Mouse (Mus musculus) liver (tissue): Measurements from ENCODE around the gene Fkbp2.
A peak's percentile ranks its signal among the peaks of the same experiment; 100 is the strongest.
"Not testable (repeated sequence)": the region's sequence is repeated elsewhere in the genome, so short reads cannot be mapped to it uniquely, and the experiment has no call there.

Source experiments
- DNase-seq: peaks from one replicate; pipeline ENCODE4 v3.0.0-alpha.2; 2020; ENCODE audit warnings: mixed read lengths

Gene Fkbp2

DNA sequence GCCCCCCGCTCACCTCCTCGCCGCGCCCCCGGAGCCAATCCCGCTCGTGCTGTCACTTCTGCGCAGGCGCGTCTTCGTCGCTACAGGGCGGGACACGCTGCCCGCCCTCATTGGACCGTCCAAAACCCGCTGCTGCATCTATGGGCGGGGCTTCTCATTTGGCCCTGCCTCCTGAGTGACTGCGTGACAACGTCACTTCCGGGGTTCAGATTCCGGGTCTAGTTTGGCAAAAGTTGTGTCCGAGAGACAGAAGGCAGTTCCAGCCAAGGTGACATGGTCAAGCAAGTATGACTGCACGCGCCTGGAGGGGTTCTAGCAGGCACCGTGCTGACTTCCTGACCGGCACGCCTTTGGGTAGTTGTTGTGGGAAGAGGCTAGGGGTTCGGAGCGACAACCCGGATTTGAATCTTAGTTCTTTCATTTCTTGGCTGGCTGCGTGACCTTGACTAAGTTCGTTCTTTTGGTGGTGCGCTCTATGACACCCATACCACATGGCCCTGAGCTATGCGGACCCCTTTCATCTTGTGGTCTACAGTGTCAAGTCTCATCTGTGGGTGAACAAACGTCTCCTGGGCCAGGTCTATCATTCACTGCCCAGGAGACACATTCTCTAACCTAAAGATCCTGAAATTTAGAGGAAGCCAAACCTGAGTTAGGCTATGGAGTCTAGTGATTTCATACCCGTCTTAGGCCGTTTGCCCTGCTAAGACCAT lies at the start of gene Fkbp2:
Gene Fkbp2, minus strand, starts transcription at position 121 of the 713 bp plus-strand sequence.
- DNase-seq, result peak; percentile 99

DNA sequence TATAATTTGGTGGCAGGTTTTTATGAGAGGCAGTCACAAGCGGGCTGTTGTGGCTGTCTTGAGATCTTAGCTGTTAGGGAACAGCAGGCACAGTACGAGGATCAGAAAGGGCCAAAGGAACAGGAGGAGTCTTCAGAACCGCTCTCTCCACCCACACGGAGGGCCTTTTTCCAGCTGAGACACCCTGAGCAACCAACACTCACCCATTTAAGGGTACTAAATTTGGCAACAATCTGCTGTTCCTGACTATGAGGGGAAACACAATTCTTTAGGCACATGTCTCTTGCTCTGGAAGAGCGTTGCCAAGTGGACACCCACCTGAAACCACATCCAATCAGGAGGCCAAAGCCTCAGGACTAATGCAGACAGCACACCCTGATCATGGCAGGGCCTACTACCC lies 49.2 kb upstream of the Fkbp2 start:
- no peak for DNase-seq

- DNase-seq, result peak; percentile 67
Measured at GRCm38 (mm10) chr19:7020224-7020641, 39.9 kb upstream of the Fkbp2 start.

DNA sequence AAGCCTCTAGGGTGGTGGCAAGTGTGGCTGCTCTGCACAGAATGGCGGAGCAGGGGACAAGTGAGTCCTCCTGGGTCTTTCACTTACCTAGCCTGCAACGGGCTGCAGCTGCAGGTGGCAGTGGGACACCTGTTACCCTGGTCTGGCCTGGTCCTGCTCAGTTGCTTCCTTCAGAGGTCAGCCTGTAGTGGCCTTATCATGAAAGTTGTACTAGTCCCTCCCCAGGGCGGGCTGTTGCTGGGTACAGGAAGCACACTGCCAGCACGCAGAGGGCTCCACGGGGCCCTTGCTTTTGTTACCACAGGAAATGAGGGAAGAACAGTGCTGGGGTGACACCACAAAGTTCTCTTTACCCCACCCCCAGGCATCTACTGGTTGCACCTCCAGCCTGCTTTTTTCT lies 38.9 kb upstream of the Fkbp2 start, which contains the start of gene Fermt3:
Gene Fermt3, minus strand, starts transcription at position 279 of the 400 bp plus-strand sequence.
- DNase-seq, result peak; percentile 87

DNA sequence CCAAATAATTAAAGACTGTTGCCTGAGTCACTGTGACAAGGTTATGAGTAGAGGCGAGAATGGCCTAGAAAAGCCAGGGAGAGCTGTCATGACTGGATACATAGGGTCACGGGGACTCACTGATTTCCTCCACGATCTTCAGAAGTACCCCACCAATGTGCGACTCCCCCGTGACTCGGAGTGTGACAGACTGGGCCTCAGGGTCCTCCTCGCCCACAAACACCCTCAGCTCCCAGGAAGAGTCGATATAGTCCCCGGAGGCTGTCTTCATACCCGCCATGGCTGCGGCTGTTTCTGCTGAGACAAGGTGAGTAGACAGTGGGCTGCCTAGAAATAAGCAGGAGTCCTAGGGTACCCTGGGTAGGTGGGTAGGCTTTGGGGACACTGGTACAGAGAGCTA lies 38.2 kb upstream of the Fkbp2 start:
- DNase-seq, result peak; percentile 30

DNA sequence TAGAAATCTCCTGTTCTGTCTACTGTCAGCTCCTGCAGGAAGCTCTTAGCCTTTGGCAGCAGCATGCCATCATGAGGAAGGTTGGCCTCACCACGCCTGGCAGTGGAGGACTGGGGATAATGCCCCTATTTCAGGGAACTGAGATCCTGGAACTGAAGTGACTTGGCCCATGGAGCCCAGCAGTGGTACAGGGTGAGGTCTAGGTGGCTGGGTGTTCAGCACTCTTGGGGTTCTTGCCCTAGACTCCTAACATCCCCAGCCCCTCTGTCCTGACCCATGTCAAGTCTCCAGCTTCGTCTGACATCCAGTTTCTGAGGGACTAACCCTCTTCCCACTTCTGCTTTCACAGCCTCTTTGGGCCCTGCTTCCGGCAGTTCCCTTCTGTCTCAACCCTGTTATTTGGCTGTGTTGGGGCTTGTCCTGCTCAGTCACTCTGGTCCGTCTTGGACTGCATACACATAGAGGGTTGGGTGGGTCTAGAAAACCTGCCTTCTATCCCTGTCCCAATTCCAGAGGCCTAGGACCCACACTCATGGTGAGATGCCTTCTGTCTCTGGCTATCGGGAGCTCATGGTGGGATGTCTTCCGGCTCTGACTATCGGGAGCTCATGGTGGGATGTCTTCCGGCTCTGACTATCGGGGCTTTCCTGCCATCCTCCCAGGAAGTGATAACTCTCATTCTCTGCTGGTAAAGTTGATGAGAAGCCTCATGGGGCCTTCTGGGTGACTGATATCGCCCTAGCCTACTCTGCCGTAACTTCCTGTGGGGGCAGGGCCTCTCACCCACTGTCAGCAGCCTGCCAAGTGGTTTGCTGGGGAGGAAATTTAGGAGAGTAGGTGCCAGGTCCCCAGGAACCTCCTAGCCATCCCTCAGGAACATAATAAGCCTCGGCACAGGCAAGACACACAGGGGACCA lies 37.5 kb upstream of the Fkbp2 start:
- peak; percentile 88 for DNase-seq

GRCm38 (mm10) chr19:7014481-7015135 lies 34.3 kb upstream of the Fkbp2 start:
- no peak for DNase-seq

DNA sequence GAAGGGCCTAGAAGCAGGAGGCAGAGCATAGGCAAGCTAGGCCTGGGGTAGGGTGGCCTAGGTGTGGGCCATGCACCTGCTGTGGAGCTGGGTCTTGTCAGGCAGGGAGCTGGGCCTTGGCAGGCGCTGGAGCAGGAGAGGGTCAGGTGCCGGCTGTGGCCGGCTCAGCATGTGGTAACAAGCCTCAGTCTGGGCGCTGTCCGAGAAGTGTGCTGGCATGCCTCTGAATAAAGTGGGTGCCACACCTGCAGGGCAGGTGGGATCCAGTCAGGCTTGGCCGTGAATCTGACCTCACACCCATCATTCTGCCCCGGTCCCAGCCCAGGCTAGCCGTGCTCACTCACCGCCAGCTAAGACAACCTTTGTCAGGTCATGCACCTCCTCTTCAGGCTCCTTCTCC lies 33.7 kb upstream of the Fkbp2 start:
- DNase-seq, result no peak

DNA sequence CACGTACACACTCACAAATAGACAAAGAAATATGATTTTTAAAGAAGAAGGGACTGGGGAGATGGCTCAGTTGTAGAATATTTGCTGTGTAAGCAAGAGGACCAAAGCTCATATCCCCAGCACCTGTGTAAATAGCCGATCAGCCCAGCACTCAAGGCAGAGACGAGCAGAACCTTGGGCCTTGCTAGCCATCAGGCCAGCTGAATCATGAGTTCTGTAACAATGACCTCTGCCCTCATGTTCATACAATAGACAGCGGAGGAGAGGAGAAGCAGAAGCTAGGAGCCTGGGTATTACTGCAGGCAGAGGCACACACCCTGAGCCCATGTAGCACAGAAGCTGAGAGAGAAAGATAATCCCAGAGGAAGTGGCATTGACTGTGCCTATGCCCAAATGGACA lies 32.1 kb upstream of the Fkbp2 start:
- no peak for DNase-seq

DNA sequence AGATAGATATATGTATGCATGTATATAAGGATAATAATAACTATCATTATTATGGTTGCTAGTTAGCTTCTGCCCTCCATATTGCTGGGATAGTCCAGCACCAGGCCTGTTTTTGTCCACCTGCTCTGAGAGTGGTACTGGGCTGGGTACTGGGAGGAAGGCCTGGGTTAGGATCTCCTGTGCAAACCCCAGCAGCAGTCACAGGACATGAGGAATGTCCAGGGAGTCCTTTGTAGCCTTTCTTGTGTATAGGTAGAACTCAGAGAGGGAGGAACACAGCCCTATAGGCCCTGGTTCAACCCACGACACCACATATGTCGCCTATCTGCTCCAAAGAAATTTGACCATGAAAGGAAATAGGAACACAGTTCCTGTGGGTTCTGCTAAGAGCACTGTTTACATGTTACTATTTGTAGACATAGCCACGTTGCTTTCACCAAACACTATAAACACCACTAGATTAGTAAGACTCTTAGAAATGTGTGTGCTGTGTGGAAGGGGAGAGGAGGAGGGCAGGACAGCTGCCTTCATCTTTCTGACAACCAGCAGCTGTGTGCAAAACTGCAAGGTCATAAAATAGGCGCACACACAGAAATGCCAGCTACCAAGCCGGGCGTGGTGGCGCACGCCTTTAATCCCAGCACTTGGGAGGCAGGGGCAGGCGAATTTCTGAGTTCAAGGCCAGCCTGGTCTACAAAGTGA lies 26.7 kb upstream of the Fkbp2 start:
- DNase-seq, result no peak

DNA sequence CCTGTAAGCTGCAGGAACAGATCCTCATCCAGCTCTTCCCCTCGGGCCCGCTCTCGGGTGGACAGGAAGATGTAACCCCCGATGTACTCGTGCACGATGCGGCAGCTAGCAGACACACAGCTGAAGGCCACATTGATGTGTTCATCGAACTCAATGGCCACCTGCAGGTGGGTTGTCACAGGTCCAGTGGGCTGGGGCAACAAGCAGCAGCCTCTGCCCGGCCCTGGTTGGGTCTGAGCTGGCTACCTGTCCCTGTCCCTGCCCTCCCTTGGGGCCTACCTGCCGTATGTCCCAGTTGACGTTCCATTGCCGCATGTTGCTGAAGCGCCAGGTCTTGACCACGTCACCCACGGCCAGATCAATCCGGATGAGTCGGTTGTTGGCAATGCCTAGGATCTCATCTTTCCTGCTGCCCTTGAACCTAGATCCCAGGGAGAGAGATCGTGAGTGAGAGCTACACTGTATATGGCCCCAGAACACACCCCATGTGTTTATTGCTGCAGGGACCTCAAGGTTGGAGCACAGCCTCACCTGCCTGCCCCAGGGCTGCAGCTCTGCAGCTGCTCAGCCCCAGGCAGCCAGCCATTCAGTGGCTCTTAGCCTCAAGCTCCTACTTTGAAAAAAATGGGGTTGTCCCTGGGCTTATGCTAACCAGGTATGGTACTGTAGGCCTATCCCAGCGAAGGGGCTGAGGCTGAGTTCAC lies 19.2 kb upstream of the Fkbp2 start:
- no peak for DNase-seq

DNA sequence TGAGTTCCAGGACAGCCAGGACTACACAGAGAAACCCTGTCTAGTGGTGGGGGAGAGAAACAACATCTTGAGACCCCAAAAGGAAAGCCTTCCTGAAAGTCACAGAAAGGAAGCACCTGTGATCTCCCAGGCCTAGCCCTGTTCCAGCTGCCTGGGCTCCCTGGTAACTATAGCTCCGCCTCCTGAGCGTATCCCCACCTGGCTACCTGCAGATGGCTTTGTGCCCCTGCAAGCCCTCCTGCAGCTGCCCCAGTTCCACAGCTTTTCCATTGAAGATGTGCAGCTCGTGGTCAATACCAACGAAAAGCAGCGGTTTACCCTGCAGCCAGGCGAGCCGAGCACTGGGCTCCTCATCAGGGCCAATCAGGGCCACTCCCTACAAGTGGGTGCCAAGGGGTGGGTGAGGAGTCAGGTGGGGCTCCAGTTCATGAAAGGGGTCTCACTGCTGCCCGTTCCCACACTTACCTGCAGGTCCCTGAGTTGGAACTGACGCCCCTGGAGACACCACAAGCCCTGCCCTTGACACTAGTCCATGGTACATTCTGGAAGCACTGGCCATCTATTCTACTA lies 17.5 kb upstream of the Fkbp2 start:
- DNase-seq, result no peak

GRCm38 (mm10) chr19:6996006-6996405 lies 15.7 kb upstream of the Fkbp2 start, which contains the start of the genes Nudt22 and Trpt1:
Gene Nudt22 (minus strand): TSS chr19:6996117.
Gene Trpt1 (plus strand): TSS chr19:6996131.
- peak; percentile 91 for DNase-seq

GRCm38 (mm10) chr19:6995255-6995991 lies 15.1 kb upstream of the Fkbp2 start:
- DNase-seq, result no peak

DNA sequence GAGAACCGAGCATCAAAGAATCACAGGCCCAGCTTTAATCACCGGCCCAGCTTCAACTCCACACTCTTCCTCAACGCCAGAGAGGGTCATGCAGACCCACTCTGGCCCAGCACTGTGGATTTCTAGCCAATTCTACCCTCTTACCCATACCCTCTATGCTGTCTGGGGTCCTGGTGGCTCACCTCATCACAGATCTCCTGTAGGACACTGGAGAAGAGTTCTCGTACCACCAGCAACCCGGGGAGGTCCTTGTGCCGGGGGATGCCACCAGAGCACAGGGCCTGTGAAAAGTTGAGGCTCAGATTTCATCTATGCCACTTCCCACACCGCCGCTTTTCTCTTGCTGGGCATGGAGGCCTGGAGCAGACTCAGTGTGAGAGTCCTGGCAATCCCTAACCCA lies 14.2 kb upstream of the Fkbp2 start:
- no peak for DNase-seq

DNA sequence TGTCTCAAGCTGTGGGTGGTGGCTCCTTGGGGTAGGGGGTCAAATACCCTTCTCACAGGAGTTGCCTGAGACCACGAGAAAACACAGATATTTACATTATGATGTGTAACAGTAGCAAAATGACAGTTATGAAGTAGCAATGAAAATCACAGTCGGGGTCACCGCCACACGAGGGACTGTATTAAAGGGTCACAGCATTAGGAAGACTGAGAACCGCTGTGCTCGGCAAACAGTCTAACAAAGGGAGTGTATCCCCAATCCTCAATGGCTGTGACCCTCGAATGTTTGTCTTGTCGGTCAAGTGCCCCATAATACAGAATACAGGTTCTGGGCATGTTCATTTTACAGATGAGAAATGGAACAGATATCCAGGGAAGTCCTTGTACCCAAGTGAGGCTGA lies 13.7 kb upstream of the Fkbp2 start:
- DNase-seq, result no peak

- no peak for DNase-seq
Measured at GRCm38 (mm10) chr19:6993011-6993770, 12.9 kb upstream of the Fkbp2 start.

- DNase-seq, result peak; percentile 99
Measured at GRCm38 (mm10) chr19:6992011-6992858, 11.9 kb upstream of the Fkbp2 start, which contains the start of gene Dnajc4. Gene Dnajc4 (minus strand): TSS chr19:6992572.

- DNase-seq, result not testable (repeated sequence)
Measured at GRCm38 (mm10) chr19:6991166-6991565, 10.9 kb upstream of the Fkbp2 start.
